Mouse (Mus musculus) erythroblast, embryonic 14.5 days (primary cell): Measurements from ENCODE around the gene Eid1.

ENCODE experiments used
- GATA1 ChIP-seq: IDR thresholded peaks from 2 replicates; pipeline ENCODE4 v1.6.1; 2012; ENCODE audit warnings: low read length, inconsistent platforms, mixed read lengths
- TAL1 ChIP-seq: IDR thresholded peaks from 3 replicates; pipeline ENCODE4 v1.6.1; 2012; ENCODE audit warnings: low read length, inconsistent platforms, mixed read lengths

- TF ChIP-seq GATA1 (no peak), TAL1 (no peak)
Measured at GRCm38 (mm10) chr2:125623211-125623610, 49.7 kb upstream of the Eid1 start.
